Mouse (Mus musculus) embryo, embryonic 10.5 days (tissue): ENCODE measurements around the gene Sfxn1.

Source experiments
- DNase-seq: peaks from one replicate; pipeline ENCODE4 v3.0.0-alpha.2; 2015; ENCODE audit warnings: low spot score

Gene Sfxn1

GRCm38 (mm10) chr13:54077470-54078174, 6.0 kb downstream of the Sfxn1 start:
- DNase-seq = no peak

DNA sequence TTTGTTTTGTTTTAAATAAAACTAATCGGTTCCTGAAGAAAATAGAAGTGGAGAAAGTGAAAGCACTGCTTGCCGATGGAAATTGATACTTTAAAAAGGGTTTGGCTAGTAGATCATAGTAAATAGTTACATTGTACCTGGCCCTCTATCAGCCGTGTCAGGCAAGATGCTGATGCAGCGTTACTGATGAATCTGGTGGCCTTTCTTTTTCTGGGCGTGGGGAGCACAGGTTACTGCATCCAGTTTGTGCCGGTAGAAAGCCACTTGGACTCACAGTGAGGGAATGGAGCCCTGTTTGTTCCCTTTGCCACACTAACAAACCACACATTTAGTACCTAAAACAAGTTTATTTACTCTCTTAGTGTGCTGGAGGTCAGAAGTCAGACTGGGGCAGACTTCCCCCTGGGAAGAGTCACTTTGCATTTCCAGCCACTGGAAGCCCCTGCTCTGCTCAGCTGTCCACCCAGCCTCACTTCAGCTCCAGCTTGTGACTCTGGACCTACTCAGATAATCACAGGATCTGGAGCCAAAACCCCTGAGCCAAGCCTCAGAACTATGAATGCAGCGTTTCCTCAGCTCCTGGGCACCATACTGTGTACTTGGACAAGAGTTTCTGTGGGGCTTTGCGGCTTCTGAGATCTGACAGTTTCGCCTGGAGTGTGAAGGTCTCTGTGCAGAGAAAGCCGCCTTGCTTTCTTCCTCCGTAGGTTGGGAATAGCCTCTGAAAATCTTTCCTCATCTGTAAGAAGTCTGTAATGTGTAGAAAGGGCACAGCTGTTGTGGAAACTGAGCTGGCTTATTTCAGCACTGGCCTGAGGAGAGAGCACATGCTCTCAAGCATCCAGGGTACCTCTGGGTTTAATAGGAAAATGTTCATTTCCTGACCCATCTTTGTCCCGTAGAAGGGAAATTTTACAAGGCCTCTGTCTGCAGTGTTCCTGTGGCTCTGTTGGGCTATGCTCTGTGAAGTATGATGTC, 8.4 kb downstream of the Sfxn1 start:
- DNase-seq = no peak

GRCm38 (mm10) chr13:54080785-54081184, 9.1 kb downstream of the Sfxn1 start:
- DNase-seq = no peak

DNA sequence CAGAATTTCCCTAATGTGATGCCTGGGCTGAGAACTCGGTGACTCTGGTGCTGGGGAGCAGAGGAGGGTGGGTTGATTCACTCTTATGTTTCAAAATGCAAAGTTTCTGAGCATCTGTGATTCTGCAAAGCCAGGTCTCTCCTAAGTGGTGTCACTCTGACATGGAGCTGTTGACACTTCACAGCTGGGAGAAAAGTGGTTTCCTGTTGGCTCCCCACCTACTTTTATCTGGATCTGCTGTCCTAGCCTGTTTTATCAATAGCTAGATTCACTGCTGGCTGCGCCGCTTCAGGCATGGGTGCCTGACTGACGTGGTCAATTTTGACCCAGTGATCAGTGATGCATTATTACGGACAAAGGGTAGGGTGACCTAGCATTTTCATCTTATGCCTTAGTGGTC, 11.3 kb downstream of the Sfxn1 start:
- DNase-seq = no peak

DNA sequence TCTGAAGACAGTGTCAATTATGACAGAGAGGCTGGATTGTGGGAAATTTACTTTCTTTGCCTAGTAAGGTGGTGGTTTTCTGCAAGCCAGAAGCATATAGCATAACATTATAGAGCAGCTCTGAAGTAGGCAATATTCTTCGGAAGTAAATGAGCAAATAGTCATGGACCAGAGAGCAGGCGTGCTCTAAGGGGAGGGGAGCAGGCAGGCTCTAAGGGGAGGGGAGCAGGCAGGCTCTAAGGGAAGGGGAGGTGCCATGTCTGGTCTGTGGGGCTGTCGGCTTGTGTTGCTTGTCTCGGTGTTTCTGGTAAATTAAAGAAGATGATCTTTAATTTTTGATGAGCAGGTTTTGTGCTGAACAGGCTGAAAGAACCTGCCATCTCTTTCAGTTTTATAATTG, 12.5 kb downstream of the Sfxn1 start:
- no peak for DNase-seq

GRCm38 (mm10) chr13:54084826-54085225, 13.2 kb downstream of the Sfxn1 start:
- no peak for DNase-seq

DNA sequence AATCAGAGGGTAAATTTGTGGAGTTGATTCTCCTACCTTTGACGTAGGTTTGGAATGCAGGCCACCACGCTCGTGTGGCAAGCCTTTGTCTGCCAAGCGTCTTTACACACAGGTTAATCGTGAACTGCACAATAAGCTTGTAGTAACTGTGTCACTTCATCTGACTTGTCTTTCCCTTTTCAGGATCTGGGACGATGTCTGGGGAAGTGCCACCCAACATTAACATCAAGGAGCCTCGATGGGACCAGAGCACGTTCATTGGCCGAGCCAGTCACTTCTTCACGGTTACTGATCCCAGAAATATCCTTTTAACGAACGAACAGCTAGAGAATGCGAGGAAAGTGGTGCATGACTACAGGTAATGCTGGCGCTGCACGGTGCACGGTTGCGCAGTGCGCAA, 13.6 kb downstream of the Sfxn1 start:
- no peak for DNase-seq

DNA sequence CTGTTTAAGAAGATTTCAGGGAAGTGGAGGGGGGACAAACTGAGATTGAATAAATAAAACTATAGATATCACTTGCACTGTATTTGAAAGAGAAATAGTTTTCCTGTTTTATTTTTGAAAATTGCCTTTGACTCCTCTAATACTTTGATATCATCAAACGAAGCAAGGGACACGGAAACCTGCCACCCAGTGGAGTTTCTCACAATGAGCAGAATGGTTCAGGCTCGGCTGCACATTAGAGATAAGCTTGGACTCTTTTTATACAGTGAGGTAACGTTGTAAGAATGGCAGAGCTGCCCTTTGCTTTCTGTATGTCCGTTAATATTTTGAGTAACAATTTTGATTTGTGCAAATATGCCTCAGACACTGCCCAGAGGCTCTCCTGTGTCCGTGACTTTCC, 20.1 kb downstream of the Sfxn1 start:
- DNase-seq = no peak

- no peak for DNase-seq
These were observed 22.7 kb downstream of the Sfxn1 start for GRCm38 (mm10) chr13:54094349-54094748.

DNA sequence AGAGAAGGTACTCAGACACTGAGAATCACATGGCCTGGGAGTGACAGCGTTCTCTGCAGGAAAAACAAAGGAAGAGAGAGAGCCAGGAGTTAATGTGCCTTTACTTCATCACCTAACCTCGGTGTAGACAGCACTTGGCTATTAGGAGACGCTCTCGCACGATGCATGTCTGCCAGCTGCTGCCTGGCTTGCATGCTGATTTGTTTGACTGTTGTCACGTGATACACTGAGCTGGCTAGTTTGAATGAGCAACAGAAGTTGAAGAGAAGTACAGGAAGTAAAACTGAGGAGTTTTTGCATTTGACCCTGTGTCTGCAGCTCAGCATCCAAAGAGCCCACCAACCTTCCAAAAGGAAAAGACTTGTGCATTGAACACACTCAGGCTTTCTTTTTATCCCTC, 23.3 kb downstream of the Sfxn1 start:
- no peak for DNase-seq

DNA sequence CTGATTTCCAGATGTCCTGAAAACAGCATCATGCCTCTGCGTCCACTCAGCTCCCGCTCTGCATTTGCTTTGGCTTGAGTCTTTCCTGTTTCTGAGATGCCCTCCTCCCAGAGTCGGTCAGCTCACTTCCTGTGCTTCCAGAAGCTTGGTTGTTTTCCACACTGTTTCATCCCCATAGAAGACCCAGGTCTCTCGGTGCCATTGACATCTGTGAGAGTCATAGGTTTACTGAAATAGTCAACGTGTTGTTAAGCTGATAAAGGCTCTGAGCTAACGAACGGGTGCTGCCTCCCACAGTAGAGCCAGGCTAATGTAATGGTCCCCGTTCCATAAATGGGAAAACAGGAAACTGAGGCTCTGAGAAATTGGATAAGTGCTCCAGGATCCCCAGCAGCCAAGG, 24.1 kb downstream of the Sfxn1 start:
- no peak for DNase-seq

- DNase-seq = no peak
These were observed 25.6 kb downstream of the Sfxn1 start for GRCm38 (mm10) chr13:54097227-54097626.

- DNase-seq = no peak
These were observed 26.1 kb downstream of the Sfxn1 start for GRCm38 (mm10) chr13:54097797-54098196.

DNA sequence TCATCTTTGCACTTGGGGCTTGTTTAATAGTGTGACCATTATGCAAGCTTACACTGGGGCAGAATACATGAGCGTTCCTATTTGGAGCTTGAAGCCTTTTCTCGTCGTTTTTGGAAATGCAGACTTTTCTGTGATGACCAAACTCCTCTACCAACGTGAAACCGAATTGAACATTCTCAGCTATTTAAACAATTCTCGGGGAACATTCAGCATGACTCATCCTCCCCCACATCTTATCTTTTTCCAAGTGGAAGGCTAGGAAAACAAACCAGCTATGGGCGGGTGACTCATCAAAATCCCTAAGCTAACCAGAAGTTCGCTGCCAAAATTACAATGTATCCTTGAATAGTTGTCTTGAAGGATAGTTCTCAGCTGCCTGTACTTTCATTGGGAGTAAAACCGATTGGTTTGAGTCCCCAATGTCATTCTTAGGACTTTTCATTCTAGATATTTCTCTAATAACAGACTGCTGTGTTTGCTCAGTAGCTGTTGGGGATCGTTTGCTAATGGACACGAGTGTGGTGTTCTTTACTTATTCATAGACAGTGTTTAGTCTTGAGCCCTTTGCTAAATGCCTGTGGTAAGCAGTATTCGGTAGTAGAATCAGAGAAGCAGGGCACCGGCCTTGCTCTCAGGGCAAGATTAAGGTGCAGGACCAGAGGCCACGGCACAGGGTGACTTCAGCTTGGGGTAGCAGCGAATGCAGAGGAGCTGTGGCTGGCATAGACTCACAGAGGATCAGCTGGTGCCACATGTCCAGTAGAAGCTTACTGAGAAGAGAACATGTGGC, 29.6 kb downstream of the Sfxn1 start:
- no peak for DNase-seq

GRCm38 (mm10) chr13:54102061-54102460, 30.4 kb downstream of the Sfxn1 start:
- no peak for DNase-seq

DNA sequence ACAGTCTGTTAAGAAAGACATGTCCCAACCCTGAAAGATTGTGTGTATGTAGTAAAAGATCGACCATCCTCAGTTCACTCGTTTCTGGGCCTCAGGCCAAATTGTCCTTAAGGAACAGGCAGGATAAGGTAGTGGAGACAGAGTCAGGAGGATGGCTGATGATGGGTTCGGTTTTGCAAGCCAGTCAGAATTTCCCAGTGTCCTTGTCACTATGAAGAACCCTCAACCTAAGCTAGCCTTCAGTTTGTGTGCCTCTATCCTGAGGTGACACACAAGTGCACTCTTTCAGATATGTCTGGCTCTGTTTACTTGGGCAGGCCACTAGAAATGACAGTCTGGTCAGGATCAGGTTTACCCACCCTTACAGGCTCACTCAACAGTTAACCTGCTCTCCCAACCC, 31.6 kb downstream of the Sfxn1 start:
- DNase-seq = no peak

GRCm38 (mm10) chr13:54103866-54104265, 32.2 kb downstream of the Sfxn1 start:
- DNase-seq = no peak

DNA sequence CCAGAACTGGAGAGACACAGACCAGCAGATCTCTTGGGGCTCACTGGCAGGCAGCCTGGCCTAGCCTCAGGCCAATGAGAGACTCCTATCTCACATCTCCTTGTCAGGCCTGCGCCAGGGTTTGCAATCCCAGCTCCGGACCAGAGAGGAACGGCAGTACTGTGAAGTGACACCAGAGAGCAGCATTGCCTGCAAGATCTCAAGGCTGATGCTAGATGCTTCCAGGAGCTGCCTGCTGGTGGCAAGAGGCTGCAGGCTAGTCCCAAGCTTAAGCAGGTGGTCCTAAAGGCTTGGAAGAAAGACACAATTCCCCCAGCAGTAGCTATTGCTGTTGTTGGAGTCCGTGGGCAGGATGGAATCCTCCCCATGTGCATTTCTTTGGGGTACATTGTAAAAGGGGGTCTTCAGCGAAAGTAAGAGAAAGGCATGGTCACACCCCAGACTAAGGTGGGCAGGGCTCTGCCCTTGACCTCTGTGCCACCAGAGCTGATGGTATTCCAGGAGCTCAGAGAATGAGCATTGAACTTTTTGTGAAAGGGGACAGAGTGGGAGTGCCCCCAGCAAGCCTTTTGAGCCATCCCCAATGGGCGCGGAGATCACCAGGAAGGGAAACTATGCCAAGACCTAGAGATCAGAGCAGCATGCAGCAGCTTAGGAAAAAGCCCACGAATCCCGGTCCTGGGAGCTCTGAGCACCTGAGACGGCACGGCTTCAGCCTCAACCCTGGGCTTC, 42.3 kb downstream of the Sfxn1 start:
- peak; percentile 84 for DNase-seq

- no peak for DNase-seq
These were observed 43.3 kb downstream of the Sfxn1 start for GRCm38 (mm10) chr13:54114931-54115330.

GRCm38 (mm10) chr13:54115779-54116178, 44.1 kb downstream of the Sfxn1 start:
- DNase-seq = no peak

DNA sequence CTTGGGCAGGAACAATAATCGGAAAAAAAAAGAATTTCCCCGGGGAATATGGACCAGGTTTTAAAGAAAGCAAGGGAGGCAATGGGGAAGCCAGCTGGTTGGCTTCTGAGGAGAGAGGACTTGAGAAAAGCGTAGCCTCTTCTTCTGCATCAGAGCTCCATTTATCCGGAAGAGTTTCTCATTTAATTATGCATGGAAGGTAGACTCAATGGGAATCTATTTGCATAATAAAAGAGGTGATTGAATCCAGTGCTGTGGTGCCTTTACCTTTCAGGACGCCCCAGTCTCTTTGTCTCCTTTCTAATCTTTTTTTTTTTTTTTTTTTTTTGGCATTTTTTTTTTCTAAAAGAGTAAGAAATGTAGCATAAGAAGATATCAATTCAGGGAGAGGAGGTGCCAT, 46.7 kb downstream of the Sfxn1 start:
- peak; percentile 5 for DNase-seq
